Mouse (Mus musculus) limb, embryonic 12.5 days (tissue): Measurements from ENCODE around the gene Gm28308. TPM values are rescaled to one million over a fixed set of nuclear protein-coding genes. Genes with fewer than 3 reads are reported as not detected.

Source experiments
- ATAC-seq: fragments of 200-750 bp; cut with Nextera tagmentation; 2 replicates; pipeline ENCODE4 v1.8.0; 2017; ENCODE audit warnings: low read depth, moderate TSS enrichment; ENCODE audit not compliant: insufficient number of reproducible peaks, insufficient read depth, low FRiP score, low TSS enrichment
- H3K27ac ChIP-seq: fragments of 300-500 bp; sonication (generic); 2 replicates; pipeline ENCODE4 v1.5.1; 2016; ENCODE audit warnings: mild to moderate bottlenecking, moderate library complexity
- H3K27me3 ChIP-seq: fragments of 300-500 bp; sonication (generic); 2 replicates; pipeline ENCODE4 v1.6.1; 2016; ENCODE audit warnings: mild to moderate bottlenecking, moderate library complexity
- H3K36me3 ChIP-seq: fragments of 300-500 bp; sonication (generic); 2 replicates; pipeline ENCODE4 v1.6.1; 2016; ENCODE audit warnings: mild to moderate bottlenecking, moderate library complexity
- H3K4me1 ChIP-seq: fragments of 300-500 bp; sonication (generic); replicated peaks from 2 replicates; pipeline ENCODE4 v1.6.1; 2016
- H3K4me2 ChIP-seq: fragments of 300-500 bp; sonication (generic); 2 replicates; pipeline ENCODE4 v1.6.1; 2016; ENCODE audit warnings: mild to moderate bottlenecking, moderate library complexity
- H3K4me3 ChIP-seq: fragments of 300-500 bp; sonication (generic); replicated peaks from 2 replicates; pipeline ENCODE4 v1.5.1; 2016; ENCODE audit warnings: mild to moderate bottlenecking
- H3K9ac ChIP-seq: fragments of 300-500 bp; sonication (generic); replicated peaks from 2 replicates; pipeline ENCODE4 v1.6.1; 2016; ENCODE audit warnings: mild to moderate bottlenecking, moderate library complexity
- H3K9me3 ChIP-seq: fragments of 300-500 bp; sonication (generic); 2 replicates; pipeline ENCODE4 v1.6.1; 2016; ENCODE audit warnings: mild to moderate bottlenecking, moderate library complexity
- WGBS: fragments of 180-500 bp; shearing (Covaris S2); methylation state at CpG from one replicate; pipeline ENCODE4 v1.1.7; 2016; 5-methylcytosine and 5-hydroxymethylcytosine counted together
- polyA plus RNA-seq: library from polyadenylated mRNA; unstranded; fragments of >200 nt; fragmentation: Nextera tagmentation; extraction: Ambion mirVana; gene quantifications from 2 replicates; pipeline ENCODE4 v1.2.1, GENCODE M21; 2016

Gm28308 gene
- polyA plus RNA-seq, 1 experiment from 2014 or later: not detected

- H3K27me3 ChIP-seq: peaks cover 3% of the 10 kb centered on the region; the same call in 1 of the 2 replicates
- H3K4me2 ChIP-seq: peak overlapping the region; percentile 96
- WGBS: 4% methylated on average over 10 of the region's 10 CpGs
- H3K4me3 ChIP-seq: peak overlapping the region; percentile 99
- H3K9ac ChIP-seq: peak overlapping the region; percentile 100
- H3K9me3 ChIP-seq: no peaks in the 10 kb centered on the region
- H3K36me3 ChIP-seq: peaks cover 31% of the 10 kb centered on the region
- no peak for ATAC-seq
- peak overlapping the region; percentile 100 for H3K27ac ChIP-seq
- peaks cover 43% of the 10 kb centered on the region for H3K4me1 ChIP-seq
These were observed 24.4 kb upstream of the Gm28308 start for GRCm38 (mm10) chr6:52237346-52238154.

GRCm38 (mm10) chr6:52236806-52237205, 23.7 kb upstream of the Gm28308 start:
- no peak for ATAC-seq
- no peaks in the 10 kb centered on the region for H3K9me3 ChIP-seq
- 8% methylated on average over 3 of the region's 3 CpGs for WGBS
- H3K27me3 ChIP-seq: peaks cover 3% of the 10 kb centered on the region; the same call in 1 of the 2 replicates
- H3K4me2 ChIP-seq: peak overlapping the region; percentile 96
- peak overlapping the region; percentile 99 for H3K4me3 ChIP-seq
- H3K27ac ChIP-seq: peak overlapping the region; percentile 100
- H3K4me1 ChIP-seq: peaks cover 35% of the 10 kb centered on the region
- H3K36me3 ChIP-seq: peaks cover 38% of the 10 kb centered on the region
- peak overlapping the region; percentile 100 for H3K9ac ChIP-seq

- 8% methylated on average over 6 of the region's 6 CpGs for WGBS
- peaks cover 41% of the 10 kb centered on the region for H3K36me3 ChIP-seq
- ATAC-seq: no peak
- H3K27ac ChIP-seq: peak overlapping the region; percentile 100
- peak overlapping the region; percentile 99 for H3K4me3 ChIP-seq
- H3K9me3 ChIP-seq: no peaks in the 10 kb centered on the region
- H3K27me3 ChIP-seq: peaks cover 3% of the 10 kb centered on the region; the same call in 1 of the 2 replicates
- H3K4me1 ChIP-seq: peaks cover 26% of the 10 kb centered on the region
- peak overlapping the region; percentile 96 for H3K4me2 ChIP-seq
- H3K9ac ChIP-seq: peak overlapping the region; percentile 100
These were observed 22.7 kb upstream of the Gm28308 start for GRCm38 (mm10) chr6:52235866-52236265.

GRCm38 (mm10) chr6:52235267-52235666, 22.1 kb upstream of the Gm28308 start:
- no peaks in the 10 kb centered on the region for H3K9me3 ChIP-seq
- peaks cover 45% of the 10 kb centered on the region for H3K36me3 ChIP-seq
- H3K4me3 ChIP-seq: peak overlapping the region; percentile 99
- peak overlapping the region; percentile 96 for H3K4me2 ChIP-seq
- H3K27ac ChIP-seq: peak overlapping the region; percentile 100
- peak overlapping the region; percentile 100 for H3K9ac ChIP-seq
- peak; percentile 22; the same call in 1 of the 2 replicates for ATAC-seq
- peaks cover 24% of the 10 kb centered on the region for H3K4me1 ChIP-seq
- 16% methylated on average over 9 of the region's 9 CpGs for WGBS
- H3K27me3 ChIP-seq: peaks cover 3% of the 10 kb centered on the region; the same call in 1 of the 2 replicates

DNA sequence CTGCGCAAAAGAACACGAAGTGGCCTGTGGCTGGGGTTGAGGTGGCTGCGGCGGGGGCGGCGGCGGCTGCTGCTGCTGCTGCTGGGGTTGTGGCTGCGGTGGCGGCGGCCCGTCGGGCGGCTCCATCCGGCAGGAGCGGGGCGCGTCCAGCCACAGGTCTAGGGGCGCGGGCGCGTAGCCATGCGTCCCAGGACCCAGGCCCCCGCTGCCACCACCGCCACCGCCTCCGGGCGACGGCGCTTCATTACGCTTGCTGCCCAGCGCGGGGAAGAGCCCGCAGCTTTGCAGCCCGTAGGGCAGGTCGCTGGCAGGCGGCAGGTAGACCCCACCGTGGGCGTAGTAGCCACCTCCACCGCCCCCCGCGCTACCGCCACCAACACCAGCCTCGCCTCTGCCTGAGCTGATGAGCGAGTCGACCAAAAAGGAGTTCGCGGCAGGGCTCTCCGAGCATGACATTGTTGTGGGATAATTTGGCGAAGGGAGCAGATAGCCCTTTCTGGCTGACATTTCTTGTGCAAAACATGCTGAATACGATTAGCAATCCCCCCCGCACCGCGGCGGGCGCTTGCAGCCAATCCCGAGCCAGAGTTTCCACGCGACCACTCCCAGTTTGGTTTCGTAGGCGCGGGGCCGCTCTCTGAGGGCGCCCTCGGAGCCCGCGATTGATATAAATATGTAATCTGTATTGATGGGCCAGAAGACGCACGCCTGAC, 21.4 kb upstream of the Gm28308 start:
- Histone ChIP-seq H3K4me1 (peaks cover 24% of the 10 kb centered on the region), H3K9ac (peak overlapping the region; percentile 100), H3K9me3 (no peaks in the 10 kb centered on the region), H3K4me3 (peak overlapping the region; percentile 99), H3K27me3 (peaks cover 3% of the 10 kb centered on the region; the same call in 1 of the 2 replicates), H3K36me3 (peaks cover 51% of the 10 kb centered on the region), H3K27ac (peak overlapping the region; percentile 100), H3K4me2 (peak overlapping the region; percentile 96)
- under 1% methylated on average over 68 of the region's 68 CpGs for WGBS
- peak; percentile 37 for ATAC-seq

- peak overlapping the region; percentile 100 for H3K9ac ChIP-seq
- peak overlapping the region; percentile 99 for H3K4me3 ChIP-seq
- H3K4me2 ChIP-seq: peak overlapping the region; percentile 96
- H3K27ac ChIP-seq: peak overlapping the region; percentile 100
- H3K4me1 ChIP-seq: peaks cover 24% of the 10 kb centered on the region
- WGBS: under 1% methylated on average over 70 of the region's 70 CpGs
- no peaks in the 10 kb centered on the region for H3K9me3 ChIP-seq
- H3K27me3 ChIP-seq: peaks cover 3% of the 10 kb centered on the region; the same call in 1 of the 2 replicates
- peaks cover 57% of the 10 kb centered on the region for H3K36me3 ChIP-seq
- ATAC-seq: no peak
These were observed 20.6 kb upstream of the Gm28308 start for GRCm38 (mm10) chr6:52233546-52234427.

GRCm38 (mm10) chr6:52232984-52233545, 19.9 kb upstream of the Gm28308 start:
- no peaks in the 10 kb centered on the region for H3K9me3 ChIP-seq
- H3K27ac ChIP-seq: peak overlapping the region; percentile 100
- H3K9ac ChIP-seq: peak overlapping the region; percentile 100
- H3K4me3 ChIP-seq: peak overlapping the region; percentile 99
- peaks cover 3% of the 10 kb centered on the region; the same call in 1 of the 2 replicates for H3K27me3 ChIP-seq
- WGBS: under 1% methylated on average over 23 of the region's 23 CpGs
- ATAC-seq: no peak
- H3K36me3 ChIP-seq: peaks cover 59% of the 10 kb centered on the region
- H3K4me2 ChIP-seq: peak overlapping the region; percentile 96
- H3K4me1 ChIP-seq: peaks cover 24% of the 10 kb centered on the region

DNA sequence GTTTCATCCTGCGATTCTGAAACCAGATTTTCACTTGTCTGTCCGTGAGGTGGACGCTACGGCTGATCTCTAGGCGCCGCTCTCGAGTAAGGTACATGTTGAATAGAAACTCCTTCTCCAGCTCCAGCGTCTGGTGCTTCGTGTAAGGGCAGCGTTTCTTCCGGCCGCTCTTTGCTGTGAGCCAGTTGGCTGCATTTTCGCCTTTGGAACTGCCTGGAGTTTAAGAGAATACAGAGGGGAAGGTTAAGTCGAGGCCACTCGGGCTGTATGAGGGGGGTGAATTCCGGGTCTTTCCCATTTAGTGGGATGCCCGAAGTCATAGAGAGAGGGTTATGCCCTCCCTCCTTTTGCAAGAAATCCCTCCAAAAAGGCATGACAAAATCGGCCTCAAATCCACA, 19.4 kb upstream of the Gm28308 start:
- Histone ChIP-seq H3K4me1 (peaks cover 24% of the 10 kb centered on the region), H3K4me3 (peak overlapping the region; percentile 99), H3K36me3 (peaks cover 59% of the 10 kb centered on the region), H3K9me3 (no peaks in the 10 kb centered on the region), H3K9ac (peak overlapping the region; percentile 100), H3K27me3 (peaks cover 3% of the 10 kb centered on the region; the same call in 1 of the 2 replicates), H3K4me2 (peak overlapping the region; percentile 96), H3K27ac (peak overlapping the region; percentile 100)
- ATAC-seq: no peak
- under 1% methylated on average over 18 of the region's 18 CpGs for WGBS

DNA sequence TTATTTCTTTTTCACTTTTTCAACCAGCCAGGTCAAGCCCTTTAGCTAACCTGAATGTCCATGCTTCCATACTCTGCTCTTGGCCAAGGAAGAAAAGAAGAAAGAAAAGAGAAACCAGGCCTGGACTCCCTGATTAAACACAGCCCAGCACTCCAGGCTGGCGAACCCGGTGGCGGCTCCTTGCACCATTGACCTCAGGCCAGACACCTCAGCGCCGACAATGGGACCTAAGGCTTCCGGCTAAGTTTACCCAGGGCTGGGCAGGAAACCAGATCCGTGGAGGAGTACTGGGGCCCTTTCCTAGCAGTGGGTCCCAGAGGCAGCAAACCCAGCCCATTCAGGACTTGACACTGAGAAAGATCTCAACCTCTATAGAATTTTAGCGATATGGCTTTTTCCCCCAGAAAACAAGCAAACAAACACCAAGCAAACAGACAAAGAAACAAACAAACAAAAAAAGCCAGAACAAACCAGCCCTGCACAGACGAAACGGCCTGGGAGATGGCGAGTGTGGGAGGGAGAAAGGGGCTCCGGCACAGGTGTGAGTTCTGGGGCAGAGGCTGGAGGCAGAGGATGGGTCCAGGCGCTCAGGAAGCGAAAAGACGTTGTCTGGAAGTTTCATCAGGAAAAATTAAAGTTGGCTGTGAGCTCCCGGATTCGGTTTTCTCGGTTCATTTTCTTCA, 18.9 kb upstream of the Gm28308 start:
- Histone ChIP-seq H3K4me2 (peak overlapping the region; percentile 96), H3K9me3 (no peaks in the 10 kb centered on the region), H3K27ac (peak overlapping the region; percentile 100), H3K4me1 (peaks cover 23% of the 10 kb centered on the region), H3K36me3 (peaks cover 59% of the 10 kb centered on the region), H3K27me3 (peaks cover 3% of the 10 kb centered on the region; the same call in 1 of the 2 replicates), H3K4me3 (peak overlapping the region; percentile 99), H3K9ac (peak overlapping the region; percentile 100)
- no peak for ATAC-seq
- WGBS: 2% methylated on average over 18 of the region's 18 CpGs
